Mouse (Mus musculus): Measurements from ENCODE around the gene Eri3.

Eri3 gene

DNA sequence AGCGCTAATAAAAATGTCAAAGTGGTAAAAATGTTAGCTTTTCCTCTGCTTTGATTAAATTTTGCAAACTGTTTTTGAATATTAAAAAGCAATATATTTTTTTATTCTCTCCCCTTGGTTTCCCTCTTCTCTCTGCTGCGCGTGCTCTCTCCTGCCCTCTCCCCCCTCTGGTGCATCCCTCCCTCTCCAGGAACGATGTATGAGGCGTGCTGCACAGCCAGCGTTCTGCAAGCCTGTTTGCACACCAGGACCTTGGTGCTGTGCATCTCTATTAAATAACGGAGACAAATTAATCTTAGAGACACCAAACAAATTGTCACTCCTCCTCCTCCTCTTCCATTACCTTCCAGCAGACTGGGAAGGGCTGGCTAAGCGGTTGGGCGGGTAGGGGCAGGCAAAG, 31.5 kb downstream of the Eri3 start:
- peak; percentile 48 to 60 for DNase-seq

DNA sequence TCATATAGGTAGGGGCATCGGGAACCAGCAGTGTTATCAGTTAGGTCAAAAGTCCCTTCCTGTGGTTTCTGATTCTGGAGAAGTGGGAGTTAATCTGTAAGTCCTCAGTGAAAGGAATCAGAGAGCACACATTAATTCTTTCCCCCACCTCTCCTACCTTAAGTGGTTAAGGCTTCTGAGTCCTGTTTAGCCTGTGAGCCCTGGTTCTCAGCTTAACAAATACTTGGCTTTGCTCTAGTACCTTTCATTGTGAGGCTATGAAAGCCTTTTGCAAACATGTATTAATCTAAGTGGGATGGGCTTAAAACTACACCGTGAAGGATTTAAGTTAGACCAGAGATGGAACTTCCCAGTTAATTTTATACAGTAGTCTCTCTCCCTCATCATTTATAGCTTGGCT, 35.8 kb downstream of the Eri3 start:
- no peak for DNase-seq

DNA sequence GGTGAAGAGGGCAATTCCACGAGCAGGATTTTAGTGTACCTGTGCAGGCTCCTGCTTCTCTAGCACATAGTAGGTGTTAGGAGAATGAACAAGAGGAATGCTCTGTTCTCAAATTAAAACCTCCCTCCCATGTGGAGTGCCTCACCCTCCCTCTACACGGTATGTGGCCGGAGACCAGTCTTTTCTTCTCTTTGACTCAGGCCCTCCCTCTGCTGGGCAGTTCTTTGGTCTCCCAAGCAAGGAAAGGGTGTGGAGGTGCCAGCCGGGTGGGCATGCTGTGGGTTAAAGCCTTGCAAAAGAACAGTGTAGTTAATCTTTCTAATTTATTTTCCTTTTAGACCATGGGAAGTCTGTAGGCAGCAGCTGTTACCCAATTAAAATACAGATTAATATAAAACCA, 37.3 kb downstream of the Eri3 start:
- peak; percentile 53 to 60 for DNase-seq

DNA sequence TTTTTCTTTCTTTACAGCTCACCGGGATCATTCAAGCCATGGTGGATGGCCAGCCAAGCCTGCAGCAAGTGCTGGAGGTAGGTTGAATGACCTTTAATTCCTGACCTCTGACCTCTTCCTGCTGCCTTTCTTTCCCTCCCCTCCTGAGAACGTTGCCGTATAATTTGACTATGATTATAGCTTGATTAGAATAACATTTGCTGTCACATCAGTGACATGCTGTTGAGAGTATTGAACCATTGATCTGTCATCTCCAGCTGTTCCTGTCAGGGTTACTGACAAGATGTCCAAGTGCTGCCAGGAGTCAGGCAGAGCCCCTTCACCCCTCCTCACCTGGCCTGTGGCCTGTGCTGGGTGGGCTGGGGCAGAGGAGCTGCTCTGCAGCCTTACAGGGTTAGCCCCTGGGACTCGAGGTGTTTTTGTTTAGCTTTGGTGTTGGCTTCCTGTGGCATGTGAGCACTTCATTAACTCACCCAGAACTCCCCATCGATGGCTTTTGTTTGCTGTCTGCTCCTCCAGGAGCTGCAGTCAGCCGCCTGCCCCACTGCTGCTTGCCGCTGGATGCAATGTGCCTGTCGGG, 39.0 kb downstream of the Eri3 start:
- DNase-seq: no peak

DNA sequence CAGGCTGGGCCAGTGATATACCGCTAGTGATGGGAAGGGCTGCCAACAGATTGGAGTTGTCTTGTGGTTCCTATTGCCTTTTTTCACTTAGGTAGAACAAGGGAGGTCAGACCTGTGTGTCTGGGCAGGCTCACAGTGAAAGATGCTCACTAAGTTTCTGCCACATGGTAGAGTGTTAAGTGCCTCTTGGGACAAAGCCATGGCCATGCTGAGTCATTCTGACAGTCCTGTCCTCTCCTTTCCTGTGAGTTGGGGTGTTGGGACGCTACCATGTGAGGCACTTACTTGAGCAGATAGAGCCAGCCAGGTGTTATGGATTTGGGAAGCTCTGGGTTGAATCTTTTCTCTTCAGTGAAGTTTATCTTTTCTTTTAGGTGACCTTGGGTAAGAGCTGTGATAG, 40.6 kb downstream of the Eri3 start:
- DNase-seq: no peak

DNA sequence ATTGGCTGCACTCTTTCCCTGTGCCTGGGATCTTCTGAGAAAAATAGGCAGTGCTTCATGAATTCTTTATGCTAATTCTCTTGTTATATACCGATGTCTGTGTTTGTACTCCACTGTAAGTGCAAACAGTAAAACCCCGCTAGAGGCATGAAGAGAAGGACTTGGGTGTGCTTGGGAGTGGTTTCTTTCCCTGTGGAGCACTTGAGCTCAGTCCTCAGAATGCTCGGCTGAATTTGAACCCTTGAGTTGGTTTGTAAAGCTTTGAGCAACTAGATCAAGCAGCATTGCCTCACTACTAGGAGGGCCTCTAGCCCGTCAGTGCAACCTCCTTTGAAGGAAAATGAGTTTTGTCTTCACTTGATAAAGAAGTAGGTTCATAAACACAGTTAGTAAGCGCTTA, 42.0 kb downstream of the Eri3 start:
- DNase-seq: no peak

DNA sequence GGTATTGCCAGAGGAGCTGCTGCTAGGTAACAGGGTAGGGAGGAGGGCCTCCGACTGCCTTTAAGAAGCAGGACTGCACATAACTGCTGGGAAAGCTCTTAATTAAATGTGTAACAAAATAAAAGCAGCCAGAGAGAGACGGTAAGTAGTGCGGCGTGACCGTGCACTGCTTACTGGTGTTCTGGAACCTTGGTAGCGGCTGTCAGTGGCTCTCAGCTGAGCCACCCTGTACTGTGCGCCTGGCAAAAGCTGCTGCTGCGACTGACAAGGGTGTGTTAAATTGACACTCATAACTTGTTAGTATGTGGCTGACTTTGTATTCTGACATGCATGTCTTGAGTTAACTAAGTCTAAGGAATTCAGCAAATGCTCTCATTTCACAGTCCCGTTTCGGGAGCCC, 45.1 kb downstream of the Eri3 start:
- DNase-seq: no peak

DNA sequence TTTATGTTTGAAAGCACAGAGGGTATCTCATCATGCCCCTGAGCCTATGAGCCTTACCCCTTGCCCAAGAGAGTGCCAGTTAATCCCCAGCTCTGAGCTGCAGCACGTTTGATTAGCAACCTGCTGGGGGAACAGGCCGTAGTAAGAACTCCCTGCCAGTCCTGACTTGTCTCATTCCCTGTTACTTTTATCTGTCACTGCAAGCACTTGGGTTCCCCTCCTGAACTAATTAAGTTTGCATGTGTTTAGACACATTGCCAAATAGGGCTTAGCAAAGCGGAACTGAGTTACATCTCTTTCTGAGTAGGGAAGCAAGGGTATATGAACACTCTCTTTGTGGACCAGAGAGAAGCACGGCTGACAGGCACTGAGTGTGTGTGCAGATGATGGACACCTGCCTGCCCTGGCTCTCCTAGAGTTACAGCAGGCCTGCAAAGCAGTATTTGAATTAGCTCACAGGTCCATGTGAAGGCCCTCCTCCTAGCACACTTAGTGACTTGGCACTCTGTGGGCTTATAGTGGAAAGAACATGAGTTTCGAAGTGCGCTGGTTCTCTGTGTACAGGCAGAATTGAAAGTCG, 49.9 kb downstream of the Eri3 start:
- DNase-seq: no peak

DNA sequence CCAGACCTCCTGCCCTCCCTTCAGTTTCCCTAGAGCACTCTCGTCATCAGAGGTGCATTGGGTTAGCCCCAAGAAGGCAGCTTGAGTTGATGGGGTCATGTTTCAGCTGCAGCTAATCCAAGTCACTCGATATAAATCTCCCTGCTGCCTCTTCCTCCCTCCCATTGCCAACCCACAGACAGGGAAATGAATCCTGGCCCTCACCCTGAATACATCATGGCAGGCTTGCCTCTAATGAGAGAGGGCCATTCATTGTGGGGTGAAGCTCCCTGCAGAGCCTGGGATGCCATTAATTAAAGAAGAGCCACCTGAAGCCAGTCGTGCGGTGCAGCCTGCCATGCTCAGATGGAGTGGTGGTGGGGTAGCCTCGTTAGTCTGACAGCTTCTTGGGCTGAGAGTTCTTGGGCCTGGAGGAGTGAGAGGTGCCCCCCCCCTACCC, 51.2 kb downstream of the Eri3 start:
- no peak for DNase-seq

DNA sequence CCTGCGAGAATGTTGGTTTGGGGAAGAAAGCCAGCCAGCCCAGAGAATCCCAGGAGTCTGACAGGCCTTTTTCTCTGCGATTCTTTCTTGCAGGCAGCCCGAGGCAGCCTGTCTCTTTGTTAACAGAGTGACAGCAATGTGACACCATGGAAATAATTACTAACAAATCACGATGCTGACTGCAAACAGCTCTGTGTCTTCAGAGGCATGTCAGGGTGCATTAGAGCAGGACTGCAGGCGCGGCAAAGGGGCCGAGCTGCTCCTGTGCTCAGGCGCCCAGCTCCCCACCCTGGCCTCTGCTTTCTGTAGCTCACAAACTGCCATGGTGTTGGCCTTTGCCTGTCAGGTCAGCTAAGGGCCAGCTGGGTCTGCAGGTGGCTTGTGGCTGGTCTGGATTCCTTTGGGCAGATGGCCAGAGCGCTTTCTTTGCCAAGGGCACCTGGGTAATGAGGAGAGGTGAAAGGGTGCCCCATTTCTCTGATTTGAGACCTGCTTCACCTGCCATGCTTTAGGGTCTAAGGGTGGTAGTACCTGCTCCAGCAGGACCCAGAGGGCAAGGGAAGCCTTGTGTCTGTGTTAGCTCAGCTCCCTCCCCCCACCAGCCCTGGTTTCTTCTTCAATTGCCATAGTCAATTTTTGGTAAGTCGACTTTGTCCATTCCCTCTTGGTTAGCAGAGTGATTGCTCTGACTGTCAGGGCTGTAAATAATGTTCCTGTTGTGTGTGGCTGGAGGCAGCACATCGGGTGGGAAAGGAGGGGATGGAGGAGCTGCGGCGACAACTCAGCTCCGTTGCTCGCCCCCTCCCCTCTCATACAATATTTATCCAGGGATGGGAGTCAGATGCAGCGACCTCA, 55.2 kb downstream of the Eri3 start:
- DNase-seq: peak in 1 of 2 experiments; percentile 26

DNA sequence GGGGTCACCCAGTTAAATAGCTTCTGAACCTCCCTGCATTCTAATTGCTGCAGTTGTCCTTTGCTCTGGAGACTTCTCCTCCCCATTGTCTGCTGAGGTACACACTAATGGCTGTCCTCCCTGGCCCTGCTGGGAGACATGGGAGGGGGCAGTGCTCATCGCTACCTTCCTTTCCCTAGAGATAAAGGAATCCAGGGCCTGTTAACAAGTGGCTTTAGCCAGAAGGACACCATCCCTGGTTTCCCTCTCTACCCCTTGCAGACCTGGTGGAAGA, 55.7 kb downstream of the Eri3 start:
- no peak for DNase-seq

DNA sequence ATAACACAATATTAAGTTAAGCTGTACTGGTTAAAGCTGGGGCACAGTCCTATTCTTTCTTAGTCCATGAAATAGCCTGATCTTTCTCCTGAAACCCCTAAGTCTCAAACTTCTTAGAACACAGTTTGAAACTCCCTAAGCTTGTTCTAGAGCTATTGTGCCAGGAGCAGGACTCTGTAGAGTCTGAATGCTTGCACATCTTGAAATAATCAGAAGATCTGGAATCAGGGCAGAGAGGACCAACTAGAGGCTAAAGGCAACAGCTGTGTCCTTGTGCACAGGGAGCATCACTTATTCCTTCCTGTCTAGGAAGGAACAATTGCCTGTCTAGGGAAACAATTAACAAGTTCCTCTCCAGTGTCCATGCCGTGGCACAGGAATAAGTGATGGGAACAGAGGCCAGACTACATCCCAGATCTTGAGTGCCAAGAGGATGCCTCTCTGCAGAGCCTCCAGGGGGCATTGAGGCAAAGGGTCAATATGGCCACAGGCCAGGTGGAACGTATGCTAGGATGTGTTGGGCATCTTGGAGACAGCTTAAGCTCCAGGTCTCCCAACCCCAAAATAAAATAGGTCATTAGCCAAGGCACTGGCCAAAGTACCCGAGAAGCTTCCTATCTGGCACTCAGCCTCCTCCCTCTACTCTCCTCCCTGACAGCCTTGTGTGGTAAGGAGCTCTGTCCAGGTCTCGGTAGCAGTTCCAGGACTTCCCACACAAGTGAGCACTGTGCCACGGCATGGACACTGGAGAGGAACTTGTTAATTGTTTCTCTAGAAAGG, 56.9 kb downstream of the Eri3 start:
- no peak for DNase-seq

DNA sequence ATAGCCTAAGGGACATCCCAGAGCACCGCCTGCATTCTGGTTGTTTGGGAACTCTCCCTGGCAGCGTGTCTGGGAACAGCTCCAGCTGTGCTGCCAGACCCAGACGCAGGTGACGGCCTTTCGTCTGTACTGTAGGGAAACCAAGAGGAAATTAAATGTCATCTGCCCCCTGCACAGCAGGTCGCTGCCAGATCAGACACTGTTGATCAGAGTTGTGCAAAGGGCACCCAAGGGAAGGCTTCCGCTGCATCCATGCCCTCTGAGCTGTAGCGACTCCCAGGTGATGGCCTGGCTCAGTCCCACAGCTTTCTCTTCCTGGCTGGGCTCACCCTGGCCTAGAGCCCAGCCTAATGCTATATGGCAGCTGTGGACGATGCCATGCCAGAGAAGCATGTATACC, 58.1 kb downstream of the Eri3 start:
- no peak for DNase-seq

DNA sequence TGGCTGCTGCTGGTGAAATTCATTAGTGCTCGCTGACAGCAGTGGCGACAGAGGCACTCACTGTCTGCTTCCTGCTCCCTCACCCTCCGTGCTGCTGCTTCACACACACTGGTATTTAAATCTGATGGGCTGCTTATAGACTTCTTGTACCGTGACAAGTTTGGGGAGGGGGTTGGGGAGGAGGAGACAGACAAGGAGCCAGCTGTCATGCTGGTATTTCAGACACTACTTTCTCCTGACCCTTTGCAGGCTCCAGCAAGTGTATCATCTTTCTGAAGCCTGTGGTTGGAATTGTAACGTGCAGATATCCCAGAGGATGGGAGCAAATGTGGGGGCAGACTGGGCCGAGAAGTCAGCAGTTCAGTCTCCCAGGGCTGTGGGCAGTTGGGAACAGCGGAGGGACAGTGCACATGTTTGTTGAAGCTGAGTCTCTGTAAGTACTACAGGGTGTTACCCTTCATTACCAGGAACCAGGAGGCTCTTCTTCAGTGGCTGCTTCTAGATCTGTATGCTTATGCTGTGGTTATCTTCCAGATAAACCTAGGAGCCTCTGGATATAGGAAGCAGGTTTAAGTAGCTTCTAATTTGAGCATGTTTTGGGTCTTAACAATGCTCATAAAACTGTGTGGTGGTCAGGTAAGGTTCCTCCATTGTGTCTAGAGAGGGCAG, 59.3 kb downstream of the Eri3 start:
- DNase-seq: no peak

DNA sequence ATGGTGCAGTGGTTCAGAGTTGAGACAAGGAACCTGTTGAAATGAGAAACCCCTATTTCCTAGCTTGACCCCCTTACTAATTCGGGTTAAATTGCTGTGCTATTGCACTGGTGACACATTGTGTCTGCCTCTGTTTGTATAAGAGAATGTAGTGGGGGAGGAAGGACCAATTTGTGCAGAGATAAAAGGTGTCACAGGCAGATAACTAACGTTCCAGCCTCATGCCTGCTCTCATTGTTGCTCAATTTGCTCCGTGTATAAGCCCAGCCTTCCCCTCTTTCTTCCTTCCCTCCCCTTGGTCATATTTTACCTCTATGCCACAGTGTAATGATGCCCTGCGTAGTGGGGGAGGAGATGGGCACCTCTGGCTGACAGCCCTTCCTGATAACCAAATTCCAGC, 61.2 kb downstream of the Eri3 start:
- DNase-seq: no peak

DNA sequence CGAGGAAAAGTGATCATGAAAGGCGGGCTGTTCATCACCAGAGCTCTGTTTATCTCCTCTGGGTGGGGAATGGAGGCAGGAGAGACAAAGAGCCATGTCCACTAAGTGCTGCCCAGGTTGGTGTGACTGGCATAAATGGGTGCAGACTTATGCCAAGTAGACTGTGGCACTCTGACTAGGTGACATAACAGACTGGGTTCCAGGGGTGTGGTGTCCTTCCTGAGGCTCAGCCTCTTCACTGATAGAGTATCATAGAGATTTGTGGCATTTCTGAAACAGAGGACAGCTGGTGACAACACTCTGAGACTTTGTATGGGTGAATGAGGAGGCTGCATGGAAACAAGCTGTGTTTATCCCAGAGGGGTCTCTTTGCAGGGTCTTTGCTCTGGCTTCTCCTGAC, 61.6 kb downstream of the Eri3 start:
- no peak for DNase-seq

DNA sequence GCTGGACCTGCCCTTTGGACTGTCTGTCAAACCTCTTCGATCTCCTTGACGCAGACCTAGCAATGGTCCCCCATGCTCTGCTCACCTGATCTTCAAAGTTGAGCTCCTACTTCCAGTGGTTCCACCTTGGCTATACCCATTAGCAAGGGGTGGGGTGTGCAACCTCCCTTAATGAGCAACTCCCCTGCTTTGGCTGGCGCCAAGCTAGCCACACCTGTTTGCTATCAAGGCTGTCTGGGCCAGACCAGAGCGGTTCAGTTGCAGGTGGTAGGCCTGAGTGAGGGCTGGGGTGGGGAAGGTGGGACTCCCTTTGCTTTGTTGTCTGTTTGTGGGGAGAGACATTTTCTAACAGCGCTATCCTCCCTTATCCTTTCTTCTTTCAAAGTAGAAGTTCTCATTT, 62.5 kb downstream of the Eri3 start:
- DNase-seq: no peak

DNA sequence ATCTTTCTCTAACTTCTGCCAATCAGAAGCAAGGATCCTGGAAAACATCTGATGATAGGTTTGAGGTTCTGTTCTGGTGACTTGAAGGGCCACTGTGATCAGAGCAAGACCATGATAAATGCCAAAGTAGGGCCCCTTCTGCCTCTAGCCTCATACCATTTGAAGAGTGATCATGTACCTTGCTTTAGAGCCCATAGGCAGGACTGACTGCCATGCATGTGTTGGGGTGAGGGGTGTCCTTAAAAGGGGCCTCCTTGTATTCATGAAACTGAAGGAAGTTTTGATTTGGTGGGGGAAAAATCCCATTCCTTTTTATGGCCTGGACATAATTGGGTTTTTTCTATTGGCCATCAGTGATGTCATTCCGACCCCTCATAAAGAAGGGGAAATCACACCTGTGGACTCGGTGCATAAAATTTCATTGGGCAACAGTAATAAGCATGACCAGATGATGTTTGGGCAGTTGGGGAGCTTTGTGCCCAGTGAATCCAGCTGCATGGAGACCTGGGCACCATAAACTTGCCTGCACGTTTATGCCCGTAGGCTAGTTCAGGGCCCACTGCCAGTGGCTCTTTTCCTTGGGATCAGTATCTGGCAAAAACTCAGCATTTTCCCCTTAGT, 63.1 kb downstream of the Eri3 start:
- DNase-seq: no peak

DNA sequence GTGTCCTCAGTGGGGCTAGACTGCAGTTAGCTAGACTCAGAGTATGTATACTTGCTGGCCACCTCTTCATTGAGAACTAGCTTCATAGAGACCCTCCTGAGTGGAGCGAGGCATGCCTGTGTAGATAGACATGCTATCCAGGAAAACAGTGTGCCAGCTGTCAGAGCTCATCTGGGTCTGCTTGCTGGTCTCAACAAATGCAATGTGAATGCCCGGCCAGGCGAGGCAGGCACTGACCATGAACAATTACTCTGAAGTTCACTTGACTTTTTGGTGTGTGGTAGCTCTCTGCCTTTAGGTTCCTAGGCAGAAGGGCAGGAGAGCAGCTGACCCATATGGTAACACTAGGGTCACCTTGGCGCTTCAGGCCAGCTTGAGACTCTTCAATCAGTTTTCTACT, 66.4 kb downstream of the Eri3 start:
- no peak for DNase-seq

DNA sequence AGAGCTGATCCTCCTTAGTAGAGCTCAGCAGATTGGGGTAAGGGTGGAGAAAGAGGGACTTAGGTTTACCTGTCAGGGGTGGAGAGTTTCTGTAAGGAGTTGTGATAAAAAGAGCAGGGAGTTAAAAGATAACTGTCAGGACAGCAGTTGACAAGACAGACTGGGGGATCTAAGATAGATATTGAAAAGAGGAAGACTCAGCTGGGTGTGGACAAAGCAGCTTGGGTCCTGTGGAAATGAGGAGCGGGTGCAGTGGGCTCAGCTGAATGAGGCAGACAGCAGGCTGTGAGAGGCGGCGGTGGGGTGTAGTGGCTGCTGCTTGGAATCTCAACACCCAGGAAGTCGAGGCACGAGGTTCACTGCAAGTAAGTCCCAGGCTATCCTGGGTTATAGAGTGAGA, 72.1 kb downstream of the Eri3 start:
- DNase-seq: no peak

DNA sequence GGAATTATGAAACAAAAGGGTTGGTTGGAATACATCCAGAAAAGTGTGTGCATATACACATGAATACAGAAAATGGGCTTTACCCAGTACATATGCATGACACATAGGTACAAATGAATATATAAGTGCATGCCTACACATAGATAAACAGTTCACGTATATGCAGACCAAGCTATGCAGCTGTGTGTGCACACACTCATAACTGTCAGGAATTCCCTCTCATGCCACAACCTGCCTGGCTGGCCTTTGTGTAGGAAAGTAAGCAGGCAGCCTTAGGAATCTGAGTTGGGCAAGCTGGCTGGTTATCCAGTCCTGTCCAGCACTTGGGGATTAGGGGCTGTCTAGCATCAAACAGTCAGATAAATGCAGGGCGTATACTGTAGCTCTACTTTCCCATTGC, 72.9 kb downstream of the Eri3 start:
- no peak for DNase-seq

DNA sequence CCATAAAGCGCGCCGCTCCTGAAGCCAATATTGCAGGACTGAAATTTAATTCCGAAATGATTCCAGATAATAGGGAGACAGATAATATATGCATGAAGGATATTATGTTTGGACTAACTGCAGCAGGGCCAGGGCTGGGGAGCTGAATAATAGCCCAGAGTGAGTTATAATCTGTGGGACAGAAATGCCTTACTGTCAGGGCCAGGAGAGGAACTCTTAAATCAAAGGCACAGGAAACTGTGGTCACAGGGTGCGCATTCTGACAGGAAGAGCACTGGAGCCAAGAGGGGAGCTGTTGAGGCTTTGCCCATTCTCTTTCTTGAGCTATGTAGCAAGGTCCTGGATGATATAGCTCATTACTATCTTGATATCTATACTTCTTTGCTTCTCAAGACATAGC, 74.5 kb downstream of the Eri3 start:
- peak; percentile 37 to 58 for DNase-seq

DNA sequence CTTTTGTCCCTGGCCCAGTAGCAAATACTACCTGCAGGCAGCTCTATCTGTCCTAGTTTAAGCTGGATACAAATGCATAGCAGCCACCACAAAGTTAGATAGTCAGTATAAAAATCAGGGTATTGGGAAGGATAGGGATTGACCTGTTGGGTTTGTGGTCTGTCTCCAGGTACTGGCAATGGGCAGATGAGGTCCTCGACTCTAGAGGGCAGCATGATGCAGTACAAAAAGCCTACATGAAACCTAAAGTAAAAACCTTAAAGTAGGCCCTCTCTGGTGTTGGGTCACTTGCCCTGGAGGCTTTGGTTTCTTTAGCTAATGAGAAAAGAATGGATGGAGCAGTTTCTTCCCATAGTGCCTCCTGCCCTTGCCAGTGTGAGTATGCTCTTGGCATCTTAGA, 78.3 kb downstream of the Eri3 start:
- DNase-seq: no peak
